Mouse (Mus musculus) left cerebral cortex, adult 2 months (tissue): ENCODE data around the gene Psenen. TPM values are rescaled to one million over a fixed set of nuclear protein-coding genes. Genes with fewer than 3 reads are reported as not detected.

Source experiments
- DNase-seq, 2 experiments: peaks; one replicate each; pipeline ENCODE4 v3.0.0; 2021 to 2022; ENCODE audit warnings: low spot score in 2 of 2, mixed read lengths in 1 of 2; ENCODE audit errors: extremely low spot score in 1 of 2
- H3K27ac ChIP-seq: fragments of 200-600 bp; 2 replicates; pipeline ENCODE4 v1.8.1; 2022
- H3K4me3 ChIP-seq: fragments of 200-600 bp; 2 replicates; pipeline ENCODE4 v1.8.1; 2022
- CTCF ChIP-seq: fragments of 200-600 bp; IDR thresholded peaks from 2 replicates; pipeline ENCODE4 v1.8.1; 2022; ENCODE audit warnings: antibody characterized with exemption, mild to moderate bottlenecking, moderate library complexity
- intact Hi-C: fragments of 180-260 bp; cut with DNase I; formaldehyde crosslinking; loops from one replicate; pipeline ENCODE4 v1.15.1; 2025
- total RNA-seq, 2 experiments: library from RNA; stranded (reverse); gene quantifications; 2 replicates each; pipeline ENCODE4 v1.2.3; 2021

Psenen gene
- total RNA-seq, 2 experiments from 2014 or later, result 84.9 to 93.8 TPM

GRCm38 (mm10) chr7:30596811-30597210, 33.4 kb upstream of the Psenen start:
- no peak for TF ChIP-seq CTCF
- no peak overlapping the region for H3K27ac ChIP-seq
- no peak overlapping the region for H3K4me3 ChIP-seq
- DNase-seq, result no peak
- intact Hi-C loops, result loop anchor here (5.0 kb wide), 1 partner anchor 305 kb away; no protein-coding TSS in a partner anchor

GRCm38 (mm10) chr7:30596093-30596492, 32.7 kb upstream of the Psenen start:
- intact Hi-C loops, result loop anchor here (5.0 kb wide), 1 partner anchor 306 kb away; no protein-coding TSS in a partner anchor
- DNase-seq, result no peak
- no peak for TF ChIP-seq CTCF
- H3K27ac ChIP-seq, result no peak overlapping the region
- H3K4me3 ChIP-seq, result no peak overlapping the region

GRCm38 (mm10) chr7:30594510-30595024, 31.1 kb upstream of the Psenen start:
- no peak for DNase-seq
- Histone ChIP-seq H3K27ac (no peak overlapping the region), H3K4me3 (no peak overlapping the region)
- intact Hi-C loops, result loop anchor here (5.0 kb wide), 1 partner anchor 308 kb away; no protein-coding TSS in a partner anchor
- TF ChIP-seq CTCF, result no peak

- intact Hi-C loops, result no loop called here
- TF ChIP-seq CTCF, result no peak
- no peak overlapping the region for H3K27ac ChIP-seq
- no peak for DNase-seq
- H3K4me3 ChIP-seq, result no peak overlapping the region
Observed at GRCm38 (mm10) chr7:30593579-30594509, 30.4 kb upstream of the Psenen start.

- TF ChIP-seq CTCF, result no peak
- intact Hi-C loops, result no loop called here
- no peak for DNase-seq
- Histone ChIP-seq H3K4me3 (no peak overlapping the region), H3K27ac (no peak overlapping the region)
Observed at GRCm38 (mm10) chr7:30592772-30593423, 29.5 kb upstream of the Psenen start.

GRCm38 (mm10) chr7:30591605-30591951, 28.2 kb upstream of the Psenen start:
- no peak for TF ChIP-seq CTCF
- intact Hi-C loops, result no loop called here
- Histone ChIP-seq H3K4me3 (no peak overlapping the region), H3K27ac (no peak overlapping the region)
- DNase-seq, result no peak

GRCm38 (mm10) chr7:30590927-30591604, 27.6 kb upstream of the Psenen start:
- DNase-seq, result no peak
- H3K27ac ChIP-seq, result no peak overlapping the region
- TF ChIP-seq CTCF, result no peak
- no peak overlapping the region for H3K4me3 ChIP-seq
- intact Hi-C loops, result no loop called here

GRCm38 (mm10) chr7:30589435-30590301, 26.2 kb upstream of the Psenen start:
- peak; percentile 79 for DNase-seq
- peak overlapping the region; percentile 74 for H3K4me3 ChIP-seq
- H3K27ac ChIP-seq, result peak overlapping the region; percentile 89
- peak; percentile 88 for TF ChIP-seq CTCF
- intact Hi-C loops, result loop anchor here (2.0 to 10.0 kb wide), 6 partner anchors 19 to 368 kb away; partner anchors contain the start of genes Cox6b1, Ffar1, Gm49396 and Psenen

- intact Hi-C loops, result loop anchor here (2.0 to 10.0 kb wide), 6 partner anchors 20 to 368 kb away; partner anchors contain the start of genes Cox6b1, Ffar1, Gm49396 and Psenen
- Histone ChIP-seq H3K27ac (peak within 1 kb of the TSS; percentile 91), H3K4me3 (peak within 1 kb of the TSS; percentile 74)
- no peak for TF ChIP-seq CTCF
- DNase-seq, result peak; percentile 95 to 97
Observed at GRCm38 (mm10) chr7:30588676-30589434, 25.4 kb upstream of the Psenen start, which contains the start of gene Kmt2b. Gene Kmt2b, minus strand, starts transcription at chr7:30588726.
